In the genomic region with DNA sequence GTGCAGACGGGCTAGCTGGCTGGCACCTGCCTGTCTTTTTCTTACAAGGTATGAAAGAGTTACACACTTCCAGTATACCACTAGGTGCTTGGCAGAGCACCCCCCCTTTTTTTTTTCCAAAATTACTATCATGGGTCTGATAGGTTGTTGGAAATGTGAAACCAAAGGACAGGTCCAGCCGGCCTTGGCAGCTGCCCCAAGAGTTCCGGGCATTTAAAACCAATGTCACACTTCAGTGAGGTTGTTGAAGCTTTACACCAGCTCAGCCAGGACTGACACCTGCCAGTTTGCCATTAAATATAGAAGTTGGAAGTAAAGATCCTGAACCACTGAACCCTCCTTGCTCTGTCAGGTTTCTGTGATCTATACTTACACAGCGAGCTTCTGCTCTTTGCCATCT, we compare ENCODE assay signal across 9 mouse cellular contexts. TPM values are rescaled to one million over a fixed set of nuclear protein-coding genes. Genes with fewer than 3 reads are reported as not detected.
A peak's percentile ranks its signal among the peaks of the same experiment; 100 is the strongest.
DNase-seq lines count a peak whose midpoint lies in the region; ATAC-seq lines count a peak whose summit lies in the region.
"Had no signal": no experiment of that assay in that cellular context is flagged by ENCODE, and none has a peak within 500 bp of the region (broad histone marks: within the 10 kb centered on the region; RNA-seq: fewer than 3 reads in every experiment).

No protein-coding gene starts in this region.

- peak overlapping the region; percentile 36 for H3K27ac ChIP-seq in forebrain, embryonic 15.5 days (replicated peaks)
- peak overlapping the region; percentile 6; the same call in 1 of the 2 replicates for H3K27ac ChIP-seq in hindbrain, embryonic 16.5 days (ENCODE audit: low read depth, low read length)
- H3K27ac ChIP-seq in midbrain, embryonic 13.5 days = no peak overlapping the region

- no peak for ATAC-seq in forebrain, embryonic 15.5 days (replicated peaks)
- ATAC-seq in hindbrain, embryonic 16.5 days = no peak
- no peak for ATAC-seq in midbrain, embryonic 13.5 days

- H3K9ac ChIP-seq in forebrain, embryonic 15.5 days (replicated peaks) = peak overlapping the region; percentile 43
- H3K9ac ChIP-seq in hindbrain, embryonic 16.5 days (ENCODE audit: low read depth, low read length) = peak overlapping the region; percentile 65
- peak overlapping the region; percentile 62 for H3K9ac ChIP-seq in midbrain, embryonic 13.5 days (replicated peaks)

- H3K4me1 ChIP-seq in forebrain, embryonic 15.5 days = peaks cover 41% of the 10 kb centered on the region
- H3K4me1 ChIP-seq in hindbrain, embryonic 16.5 days (ENCODE audit: control insufficient read depth, insufficient read depth, low read depth, low read length) = peaks cover 20% of the 10 kb centered on the region
- peaks cover 44% of the 10 kb centered on the region for H3K4me1 ChIP-seq in midbrain, embryonic 13.5 days (replicated peaks)

- peak overlapping the region; percentile 49 for H3K4me3 ChIP-seq in forebrain, embryonic 15.5 days
- peak overlapping the region; percentile 51 for H3K4me3 ChIP-seq in hindbrain, embryonic 16.5 days (ENCODE audit: low read length)
- H3K4me3 ChIP-seq in midbrain, embryonic 13.5 days (replicated peaks) = peak overlapping the region; percentile 47

- peak overlapping the region; percentile 96 for H3K4me2 ChIP-seq in forebrain, embryonic 15.5 days (replicated peaks)
- peak overlapping the region; percentile 97 for H3K4me2 ChIP-seq in hindbrain, embryonic 16.5 days (ENCODE audit: low read length)
- peak overlapping the region; percentile 84 for H3K4me2 ChIP-seq in midbrain, embryonic 13.5 days (replicated peaks)

- whole genome bisulfite sequencing in forebrain, embryonic 15.5 days = 40% methylated on average over 4 of the region's 4 CpGs
- 19% methylated on average over 4 of the region's 4 CpGs for WGBS in hindbrain, embryonic 16.5 days
- 51% methylated on average over 4 of the region's 4 CpGs for WGBS in midbrain, embryonic 13.5 days

- no peaks in the 10 kb centered on the region for H3K27me3 ChIP-seq in forebrain, embryonic 15.5 days
- H3K27me3 ChIP-seq in hindbrain, embryonic 16.5 days (replicated peaks; ENCODE audit: control insufficient read depth, insufficient read depth, low read length) = no peaks in the 10 kb centered on the region
- H3K27me3 ChIP-seq in midbrain, embryonic 13.5 days = no peaks in the 10 kb centered on the region

- peak; percentile 75 to 78 for DNase-seq in cerebellum, postnatal 10 days
- no peak for DNase-seq in cerebellum, adult 8-10 months
- DNase-seq in right cerebral cortex, adult 18-20 months = no peak
- no peak for DNase-seq in ovary, postnatal 14 days (ENCODE audit: low spot score)
- DNase-seq in adrenal gland, postnatal 10 days = no peak
- DNase-seq: layer of hippocampus, adult 9-11 months had no signal

- H3K9me3 ChIP-seq in forebrain, embryonic 15.5 days = no peaks in the 10 kb centered on the region
- no peaks in the 10 kb centered on the region for H3K9me3 ChIP-seq in hindbrain, embryonic 16.5 days (ENCODE audit: control insufficient read depth, low read length)
- no peaks in the 10 kb centered on the region for H3K9me3 ChIP-seq in midbrain, embryonic 13.5 days

- H3K36me3 ChIP-seq in forebrain, embryonic 15.5 days = peaks cover 41% of the 10 kb centered on the region
- H3K36me3 ChIP-seq in hindbrain, embryonic 16.5 days (ENCODE audit: control insufficient read depth, insufficient read depth, low read length) = peaks cover 5% of the 10 kb centered on the region; the same call in 1 of the 2 replicates
- peaks cover 52% of the 10 kb centered on the region for H3K36me3 ChIP-seq in midbrain, embryonic 13.5 days

RNA-seq across cellular contexts. Expression of a gene that starts 4.6 kb away (rescaled TPM):
- 920 and 926 TPM in 2 replicates for polyA plus RNA-seq in forebrain, embryonic 15.5 days (2015; fragmentation: Nextera tagmentation; extraction: Ambion mirVana)
- 1,169 and 1,199 TPM in 2 replicates for polyA plus RNA-seq in hindbrain, embryonic 16.5 days (2015; fragmentation: Nextera tagmentation; extraction: Ambion mirVana)
- polyA plus RNA-seq in midbrain, embryonic 13.5 days (2015; fragmentation: Nextera tagmentation; extraction: Ambion mirVana) = 833 and 846 TPM in 2 replicates
- 10 to 100 TPM; 24.9 to 61.2 TPM for total RNA-seq in adrenal gland, postnatal 10 days (2021)

RNA-seq across cellular contexts. Expression of a gene that starts 37.1 kb away (rescaled TPM):
- polyA plus RNA-seq in forebrain, embryonic 15.5 days (2015; fragmentation: Nextera tagmentation; extraction: Ambion mirVana) = 97.3 and 105 TPM in 2 replicates
- polyA plus RNA-seq in hindbrain, embryonic 16.5 days (2015; fragmentation: Nextera tagmentation; extraction: Ambion mirVana) = 69.1 and 69.5 TPM in 2 replicates
- polyA plus RNA-seq in midbrain, embryonic 13.5 days (2015; fragmentation: Nextera tagmentation; extraction: Ambion mirVana) = 92.5 and 94.6 TPM in 2 replicates
- total RNA-seq in adrenal gland, postnatal 10 days (2021) = 10 to 100 TPM; 35.4 to 43.9 TPM

RNA-seq across cellular contexts. Expression of a gene that starts 47.9 kb away (rescaled TPM):
- 1,539 and 1,682 TPM in 2 replicates for polyA plus RNA-seq in forebrain, embryonic 15.5 days (2015; fragmentation: Nextera tagmentation; extraction: Ambion mirVana)
- polyA plus RNA-seq in hindbrain, embryonic 16.5 days (2015; fragmentation: Nextera tagmentation; extraction: Ambion mirVana) = 3,415 and 3,905 TPM in 2 replicates
- 1,655 and 1,711 TPM in 2 replicates for polyA plus RNA-seq in midbrain, embryonic 13.5 days (2015; fragmentation: Nextera tagmentation; extraction: Ambion mirVana)
- 10 to 100 TPM; 68.6 to 90.0 TPM for total RNA-seq in adrenal gland, postnatal 10 days (2021)

Comparison
In these comparisons a context has a peak if more than half of its experiments do, and no peak if none do; other contexts are left out.
1. DNase-seq: peak in cerebellum, postnatal 10 days (2 of 2); none in cerebellum, adult 8-10 months (single experiment), right cerebral cortex, adult 18-20 months (single experiment), ovary, postnatal 14 days (single experiment) and adrenal gland, postnatal 10 days (single experiment).
2. Peak in every context shown above with its lines, with median percentiles within 50 percentile points of each other: H3K4me2 ChIP-seq, H3K4me3 ChIP-seq and H3K9ac ChIP-seq.